Mouse (Mus musculus) thymus, postnatal 25 days (tissue): Measurements from ENCODE around the gene Pkhd1.

ENCODE experiments used
- DNase-seq: peaks from one replicate; pipeline ENCODE4 v3.0.0; 2022

Pkhd1 gene

DNA sequence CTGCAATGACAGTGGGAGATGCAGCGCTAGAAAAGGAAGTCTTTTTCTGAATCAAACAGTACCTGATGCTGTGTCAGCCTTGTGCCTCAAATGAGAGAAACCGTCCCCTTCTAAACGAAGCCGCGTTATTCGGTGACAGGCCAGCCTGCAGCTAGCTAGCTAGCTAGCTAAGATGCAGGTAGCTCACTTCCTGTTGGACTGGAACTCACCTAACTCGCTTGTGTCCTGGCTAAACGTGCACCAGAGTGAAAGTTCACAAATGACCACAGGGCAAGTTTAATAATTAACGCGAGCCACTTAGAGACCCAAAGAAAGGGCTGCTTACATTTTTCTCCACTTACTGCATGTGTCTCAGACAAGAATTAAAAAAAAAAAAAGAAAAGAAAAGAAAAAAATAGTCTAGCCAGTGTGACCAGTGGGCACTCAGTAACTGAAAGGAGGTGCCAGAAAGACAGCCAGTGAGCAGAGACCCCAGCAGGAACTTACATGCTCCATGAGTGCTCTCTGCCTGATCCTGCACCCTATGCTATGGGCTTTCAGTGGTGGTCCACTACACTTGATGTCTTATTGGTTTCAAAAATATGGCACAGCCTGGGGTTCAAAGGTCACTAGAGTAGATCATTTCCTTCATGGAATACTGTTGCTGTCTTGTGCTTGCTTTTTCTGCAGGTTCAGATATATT is at the start of gene Pkhd1:
Gene Pkhd1 (minus strand): TSS at position 216 of the 682 bp plus-strand sequence.
- DNase-seq, result no peak

DNA sequence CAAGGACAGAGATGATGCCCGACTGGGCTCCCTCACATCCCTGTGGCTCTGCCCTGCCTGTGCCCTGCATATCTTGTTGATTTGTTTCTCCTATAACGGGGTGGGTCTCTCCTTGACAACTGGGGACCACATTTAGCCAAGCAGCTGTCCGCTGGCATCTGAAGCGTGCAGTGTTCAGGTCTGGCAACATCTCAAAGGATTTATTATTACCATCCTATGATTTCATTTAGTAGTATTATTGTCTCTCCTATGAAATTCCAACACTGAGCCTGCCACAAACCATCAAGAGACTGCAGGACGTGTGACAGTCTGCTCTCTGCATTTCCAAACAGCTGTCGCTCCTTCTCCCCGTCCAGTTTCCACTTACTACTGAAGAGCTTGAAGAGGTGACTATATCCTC is 49.7 kb upstream of the Pkhd1 start:
- DNase-seq, result no peak

- DNase-seq, result no peak
These were observed 48.4 kb upstream of the Pkhd1 start for GRCm38 (mm10) chr1:20666233-20666632.

DNA sequence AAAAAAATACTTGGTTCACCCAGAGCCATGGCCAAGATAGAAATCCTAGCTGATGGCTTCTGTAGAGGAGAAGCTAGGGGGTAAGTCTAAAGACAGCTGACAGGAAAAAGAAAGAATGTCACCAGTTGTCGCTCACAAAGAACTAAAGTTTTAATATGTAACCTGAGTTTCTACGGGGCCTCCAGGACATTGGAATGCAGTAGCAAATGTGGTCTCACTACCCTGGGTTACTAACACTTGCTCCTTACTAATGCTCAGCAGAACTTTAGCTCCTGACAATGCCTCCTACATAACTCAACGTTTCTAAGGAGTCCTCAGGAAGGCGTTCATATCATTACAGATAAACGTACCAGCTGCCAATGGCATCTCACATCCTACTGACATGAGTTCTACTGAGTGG is 37.2 kb upstream of the Pkhd1 start:
- DNase-seq, result no peak

DNA sequence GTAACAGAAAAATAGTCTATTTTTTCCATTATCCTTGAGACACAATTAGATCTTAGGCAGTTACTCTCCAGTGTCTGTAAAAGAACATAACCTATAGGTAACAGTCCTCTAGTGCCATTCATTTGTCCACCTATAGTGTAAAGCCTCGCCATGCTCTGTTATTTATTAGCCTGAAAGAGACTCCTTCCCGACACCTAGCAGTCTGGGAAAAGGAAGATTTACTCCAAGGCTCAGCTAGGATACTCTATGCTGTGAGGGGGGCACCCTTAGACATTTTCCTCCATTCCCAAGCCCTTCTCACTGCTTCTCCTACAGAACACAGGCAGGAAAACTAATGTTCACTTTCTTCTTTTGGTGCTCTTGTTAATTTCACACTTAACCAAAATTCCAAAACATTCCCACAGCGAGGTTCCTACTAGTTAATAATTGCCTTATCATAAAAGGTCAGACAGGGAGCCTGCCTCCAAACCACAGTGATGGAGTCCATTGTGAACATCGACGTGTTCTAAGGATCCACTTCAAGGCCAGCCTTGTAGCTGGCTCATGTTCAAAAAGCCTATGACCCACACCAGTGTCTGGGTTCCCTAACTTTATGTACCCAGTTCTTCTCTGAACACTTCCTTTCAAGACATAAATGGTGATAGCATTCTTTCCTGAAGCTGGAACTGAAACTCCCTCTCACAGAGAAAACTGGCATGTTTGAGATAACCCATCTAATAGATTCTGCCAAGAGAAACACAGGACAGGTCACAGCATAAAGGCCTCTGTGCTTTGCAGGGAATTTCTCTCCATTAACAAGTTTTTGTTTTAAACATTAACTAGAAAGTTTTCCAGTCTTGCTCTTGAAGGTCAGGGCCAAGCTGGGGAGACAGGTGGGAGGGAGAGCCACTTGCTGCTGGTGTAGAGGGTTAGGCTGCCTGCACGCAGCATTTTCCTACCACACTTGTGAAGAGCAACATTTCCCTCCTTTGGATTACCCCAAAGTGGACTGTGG is 35.9 kb upstream of the Pkhd1 start:
- DNase-seq, result no peak

- DNase-seq, result no peak
These were observed 17.0 kb upstream of the Pkhd1 start for GRCm38 (mm10) chr1:20634856-20635255.

GRCm38 (mm10) chr1:20633276-20633869 is 15.5 kb upstream of the Pkhd1 start:
- no peak for DNase-seq

- DNase-seq, result no peak
These were observed 6.7 kb upstream of the Pkhd1 start for GRCm38 (mm10) chr1:20624564-20624963.

GRCm38 (mm10) chr1:20623375-20623774 is 5.5 kb upstream of the Pkhd1 start:
- DNase-seq, result no peak

DNA sequence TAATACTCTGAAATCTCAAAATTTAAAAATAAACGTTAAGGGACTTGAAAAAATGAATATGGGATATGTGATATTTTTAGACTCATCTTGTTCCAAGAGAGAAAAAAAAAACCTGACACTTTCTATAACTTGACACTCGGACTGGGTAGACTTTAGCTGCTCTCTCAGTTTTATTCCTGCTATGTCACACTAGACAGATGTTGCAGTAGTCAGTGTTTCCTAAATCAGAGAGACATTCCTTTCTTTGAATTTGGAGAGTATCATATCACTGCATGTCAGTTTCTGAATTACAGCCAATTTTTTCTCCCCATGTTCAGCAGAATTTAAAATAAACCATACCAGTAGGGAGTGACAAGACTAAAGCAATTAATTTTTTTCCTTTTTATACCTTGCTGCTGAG is 2.7 kb upstream of the Pkhd1 start:
- DNase-seq, result no peak

- no peak for DNase-seq
These were observed 1.5 kb upstream of the Pkhd1 start for GRCm38 (mm10) chr1:20619363-20619762.

GRCm38 (mm10) chr1:20612643-20613042 is 5.2 kb downstream of the Pkhd1 start:
- no peak for DNase-seq

- DNase-seq, result no peak
These were observed 12.4 kb downstream of the Pkhd1 start for GRCm38 (mm10) chr1:20605489-20605888.

DNA sequence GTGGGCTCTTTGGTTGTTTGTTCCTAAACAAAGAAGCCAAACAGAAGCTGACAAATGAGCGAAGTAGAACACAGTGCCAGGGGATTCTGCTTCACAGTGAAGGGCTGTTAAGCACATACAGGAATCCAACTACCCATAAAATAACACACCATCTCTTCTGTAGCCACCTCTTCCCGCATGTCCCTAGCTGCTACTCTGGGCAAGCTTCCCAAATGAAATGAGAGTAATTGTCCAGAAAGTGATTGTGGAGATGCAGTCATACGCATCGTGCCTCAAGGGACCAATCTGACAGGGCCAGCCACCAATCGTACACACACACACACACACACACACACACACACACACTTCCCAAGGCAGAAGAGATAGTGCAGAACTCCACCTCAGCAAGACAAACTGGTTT is 27.4 kb downstream of the Pkhd1 start:
- DNase-seq, result no peak

- DNase-seq, result no peak
These were observed 46.4 kb downstream of the Pkhd1 start for GRCm38 (mm10) chr1:20571469-20571868.

- DNase-seq, result no peak
These were observed 48.4 kb downstream of the Pkhd1 start for GRCm38 (mm10) chr1:20569430-20569829.

- no peak for DNase-seq
These were observed 59.4 kb downstream of the Pkhd1 start for GRCm38 (mm10) chr1:20558443-20558842.

DNA sequence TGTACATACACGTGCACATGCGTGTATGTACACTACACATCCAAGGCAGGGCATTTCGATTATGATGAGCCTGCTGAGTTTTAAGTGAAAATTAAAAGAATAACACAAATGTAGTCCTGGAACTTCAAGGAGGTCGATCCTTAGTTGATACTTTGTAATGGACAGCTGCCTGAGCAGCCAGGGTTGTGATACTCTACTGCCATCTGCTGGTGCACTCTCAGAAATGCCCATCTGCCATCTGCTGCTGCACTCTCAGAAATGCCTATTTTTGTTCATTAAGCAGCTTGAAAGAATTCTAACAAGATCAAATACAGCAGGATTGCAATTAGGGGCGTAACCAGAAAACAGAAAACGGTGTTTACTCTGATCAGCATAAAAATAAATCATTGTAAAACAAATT is 63.5 kb downstream of the Pkhd1 start:
- peak; percentile 2 for DNase-seq

DNA sequence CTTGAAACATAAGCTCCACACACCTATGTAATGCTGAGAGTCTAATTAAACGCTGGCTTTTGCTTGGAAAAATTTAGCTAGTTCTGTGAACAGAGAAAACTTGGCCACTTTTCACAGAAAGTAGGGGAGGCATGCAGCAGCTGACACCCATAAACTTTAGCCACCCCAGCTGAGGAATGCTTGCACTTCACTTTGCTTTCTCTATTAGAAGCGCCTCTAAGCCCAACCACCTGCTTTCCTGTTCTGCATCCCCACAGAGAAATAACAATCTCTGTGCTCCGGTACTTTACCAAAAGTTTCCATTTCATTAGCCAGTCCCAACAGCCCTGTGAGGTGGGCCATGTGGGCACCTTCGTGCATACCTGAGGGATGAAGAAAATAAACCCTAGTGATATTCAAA is 66.5 kb downstream of the Pkhd1 start:
- DNase-seq, result no peak

DNA sequence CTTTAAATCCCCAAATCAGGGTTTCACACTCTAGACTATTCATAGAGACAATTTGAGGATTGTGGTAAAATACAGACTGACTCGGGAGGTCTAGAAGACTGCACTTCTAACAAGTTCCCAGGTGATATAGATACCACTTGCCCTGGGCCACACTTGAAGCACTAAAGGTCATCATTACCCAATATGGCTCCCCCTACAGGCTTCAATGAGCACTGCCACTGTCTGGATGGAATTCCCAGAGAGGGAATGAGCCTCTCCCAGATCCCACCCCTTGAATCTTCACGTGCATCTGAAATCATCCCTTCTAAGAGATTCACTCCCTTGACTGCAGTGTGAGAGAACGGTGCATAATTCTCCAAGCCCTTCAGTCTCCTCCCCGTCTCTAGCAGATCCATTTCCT is 73.3 kb downstream of the Pkhd1 start:
- DNase-seq, result no peak

GRCm38 (mm10) chr1:20513364-20514084 is 104.3 kb downstream of the Pkhd1 start:
- no peak for DNase-seq

DNA sequence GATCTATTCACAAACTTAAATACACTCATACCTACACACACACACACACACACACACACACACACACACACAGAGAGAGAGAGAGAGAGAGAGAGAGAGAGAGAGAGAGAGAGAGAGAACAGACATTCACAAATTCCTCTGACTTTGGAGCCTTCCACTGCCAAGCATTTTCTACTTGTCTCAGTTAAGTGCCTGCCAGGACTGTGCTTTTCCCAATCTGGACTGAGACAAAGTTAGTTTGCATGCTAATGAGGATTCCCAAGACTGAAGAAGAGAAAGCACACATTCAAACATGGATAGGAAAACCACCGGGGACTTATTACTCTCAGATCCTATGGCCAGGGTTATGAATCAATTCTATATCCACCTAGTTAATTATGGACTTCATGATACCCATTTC is 118.9 kb downstream of the Pkhd1 start:
- no peak for DNase-seq

DNA sequence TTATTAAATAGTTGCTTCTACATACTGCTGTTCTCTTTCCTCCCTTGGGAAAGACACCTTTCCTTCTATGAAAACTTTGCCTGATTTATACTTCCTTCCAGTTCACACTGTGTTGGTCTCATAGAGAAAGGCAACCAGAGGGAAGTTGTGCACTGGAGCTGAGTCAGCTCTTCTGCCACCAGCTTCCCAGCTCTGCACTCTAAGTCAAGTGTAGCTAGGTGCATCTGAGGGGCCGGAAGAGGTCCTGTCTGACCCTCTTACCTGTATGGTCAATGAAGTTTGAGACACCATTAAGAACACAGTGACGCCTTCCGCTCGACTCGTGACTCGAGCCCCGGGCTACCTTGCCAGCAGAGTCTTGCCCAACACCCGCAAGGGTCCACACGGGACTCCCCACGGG is 131.8 kb downstream of the Pkhd1 start:
- DNase-seq, result no peak
